Mouse (Mus musculus) naive thymus-derived CD4-positive, alpha-beta T cell, adult 5 months (primary cell): ENCODE measurements around the gene Cwc27. TPM values are rescaled to one million over a fixed set of nuclear protein-coding genes. Genes with fewer than 3 reads are reported as not detected.

Experiments used
- polyA plus RNA-seq: library from polyadenylated mRNA; unstranded; fragments of 100-300 nt; shearing (Covaris generic); gene quantifications from one replicate; pipeline ENCODE4 v1.2.1, GENCODE M21; 2017

Cwc27 gene
- polyA plus RNA-seq, result 21.5 TPM

GRCm38 (mm10) chr13:104816635-104817571 is at the start of gene Cwc27:
Cwc27 (minus strand) TSS chr13:104817142.

GRCm38 (mm10) chr13:104863127-104863979 is 46.4 kb upstream of the Cwc27 start, which contains the start of gene Shisal2b:
Shisal2b (minus strand) TSS chr13:104863893.

GRCm38 (mm10) chr13:104792184-104792583 is 24.8 kb downstream of the Cwc27 start, which contains the start of gene Srek1ip1:
Srek1ip1 (plus strand) TSS chr13:104792484.

Other genes starting within 250 kb of the Cwc27 start
- 4.8 TPM for gene Srek1ip1, start 24.7 kb downstream of the Cwc27 start, polyA plus RNA-seq
- gene Shisal2b, start 46.8 kb upstream of the Cwc27 start, polyA plus RNA-seq, result not detected
- not detected for gene Rgs7bp, start 237.8 kb upstream of the Cwc27 start, polyA plus RNA-seq